8 mouse cellular contexts compared by ENCODE assay signal in genomic region chr13:116711148-116711865, GRCm38 (mm10).
A peak's percentile ranks its signal among the peaks of the same experiment; 100 is the strongest.
DNase-seq lines count a peak whose midpoint lies in the region; ATAC-seq and TF ChIP-seq lines count a peak whose summit lies in the region.

No protein-coding gene starts in this region.

- peak overlapping the region; percentile 61 for H3K4me2 ChIP-seq in liver, embryonic 12.5 days

- no peaks in the 10 kb centered on the region; the same call in 1 of the 2 replicates for H3K4me1 ChIP-seq in spleen, adult 2 months (ENCODE audit: control insufficient read depth, insufficient read depth, insufficient read length)
- peaks cover 57% of the 10 kb centered on the region for H3K4me1 ChIP-seq in forebrain, embryonic 10.5 days
- no peaks in the 10 kb centered on the region for H3K4me1 ChIP-seq in liver, embryonic 12.5 days

- H3K27ac ChIP-seq in spleen, adult 2 months (ENCODE audit: insufficient read depth, low read length) = no peak overlapping the region
- H3K27ac ChIP-seq in forebrain, embryonic 10.5 days = peak overlapping the region; percentile 41; the same call in 1 of the 2 replicates
- H3K27ac ChIP-seq in liver, embryonic 12.5 days = no peak overlapping the region

- no peak for TF ChIP-seq POLR2A in spleen, adult 2 months (IDR thresholded peaks at IDR 0.05; ENCODE audit: low read depth, low read length)

- TF ChIP-seq CTCF in spleen, adult 2 months (IDR thresholded peaks at IDR 0.05; ENCODE audit: extremely low read depth, insufficient read depth, insufficient read length, insufficient replicate concordance) = no peak

- peak; percentile 51; the same call in 1 of the 2 replicates for ATAC-seq in liver, embryonic 12.5 days
- no peak for ATAC-seq in monocyte, adult 5-6 weeks (replicated peaks; ENCODE audit: insufficient number of reproducible peaks, low FRiP score, low TSS enrichment, poor library complexity, severe bottlenecking)
- ATAC-seq in CD4-positive, CD25-positive, alpha-beta regulatory T cell, adult 4 months = no peak

- DNase-seq in spleen, adult 2 months (ENCODE audit: low read depth in 1 of 2, low spot score in 2 of 2) = peak in 1 of 2 experiments; percentile 11
- DNase-seq in spleen, adult 12 weeks (ENCODE audit: low spot score) = no peak
- DNase-seq in forebrain, embryonic 10.5 days (ENCODE audit: extremely low spot score, low spot score) = peak; percentile 36
- DNase-seq in splenic B cell, adult 2 months (ENCODE audit: low read depth, low spot score) = peak; percentile 54
- no peak for DNase-seq in Muller cell, postnatal 12 days (ENCODE audit: inconsistent ontology term)

- H3K36me3 ChIP-seq in spleen, adult 2 months (ENCODE audit: control insufficient read depth, insufficient read depth, low read length) = no peaks in the 10 kb centered on the region
- H3K36me3 ChIP-seq in forebrain, embryonic 10.5 days (replicated peaks) = no peaks in the 10 kb centered on the region
- no peaks in the 10 kb centered on the region for H3K36me3 ChIP-seq in liver, embryonic 12.5 days
- H3K36me3 ChIP-seq in splenic B cell, adult 2 months (ENCODE audit: control insufficient read depth, insufficient read depth, low read length, poor library complexity, severe bottlenecking) = no peaks in the 10 kb centered on the region

- 3% methylated on average over 22 of the region's 22 CpGs for WGBS in spleen, adult 2 months
- under 1% methylated on average over 22 of the region's 22 CpGs for WGBS in forebrain, embryonic 10.5 days
- 2% methylated on average over 22 of the region's 22 CpGs for WGBS in liver, embryonic 12.5 days (ENCODE audit: insufficient replicate concordance)

- H3K4me3 ChIP-seq in spleen, adult 2 months (ENCODE audit: extremely low read depth, insufficient read depth, insufficient read length) = peak overlapping the region; percentile 30; the same call in 1 of the 2 replicates
- peak overlapping the region; percentile 48 for H3K4me3 ChIP-seq in forebrain, embryonic 10.5 days
- peak overlapping the region; percentile 33; the same call in 1 of the 2 replicates for H3K4me3 ChIP-seq in liver, embryonic 12.5 days

- peaks cover 13% of the 10 kb centered on the region for H3K27me3 ChIP-seq in spleen, adult 2 months (ENCODE audit: control insufficient read depth, insufficient read depth, low read length)
- peaks cover 81% of the 10 kb centered on the region for H3K27me3 ChIP-seq in forebrain, embryonic 10.5 days (ENCODE audit: poor library complexity, severe bottlenecking)
- peaks cover 59% of the 10 kb centered on the region for H3K27me3 ChIP-seq in liver, embryonic 12.5 days (replicated peaks)
- H3K27me3 ChIP-seq in splenic B cell, adult 2 months (ENCODE audit: control insufficient read depth, insufficient read depth, low read length, poor library complexity, severe bottlenecking) = peaks cover 6% of the 10 kb centered on the region

- no peaks in the 10 kb centered on the region for H3K9me3 ChIP-seq in forebrain, embryonic 10.5 days
- H3K9me3 ChIP-seq in liver, embryonic 12.5 days (replicated peaks) = no peaks in the 10 kb centered on the region

- no peak overlapping the region for H3K9ac ChIP-seq in liver, embryonic 12.5 days

Comparison
In these comparisons a context has a peak if more than half of its experiments do, and no peak if none do; other contexts are left out.
1. DNase-seq: peak in forebrain, embryonic 10.5 days (single experiment) and splenic B cell, adult 2 months (single experiment); none in spleen, adult 12 weeks (single experiment) and Muller cell, postnatal 12 days (single experiment).
2. Peak in every context shown above with its lines, with median percentiles within 50 percentile points of each other: H3K4me3 ChIP-seq.